Mouse (Mus musculus) midbrain, embryonic 13.5 days (tissue): ENCODE measurements around the gene Olfr1446. TPM values are rescaled to one million over a fixed set of nuclear protein-coding genes. Genes with fewer than 3 reads are reported as not detected.

Source experiments
- ATAC-seq: fragments of 200-750 bp; cut with Nextera tagmentation; 2 replicates; pipeline ENCODE4 v1.8.0; 2017; ENCODE audit warnings: mild to moderate bottlenecking, moderate TSS enrichment, moderate library complexity
- H3K27ac ChIP-seq: fragments of 300-500 bp; sonication (generic); 2 replicates; pipeline ENCODE4 v1.5.1; 2015; ENCODE audit warnings: inconsistent platforms, mild to moderate bottlenecking, moderate library complexity
- H3K27me3 ChIP-seq: fragments of 300-500 bp; sonication (generic); 2 replicates; pipeline ENCODE4 v1.6.1; 2015; ENCODE audit warnings: mild to moderate bottlenecking, inconsistent platforms
- H3K36me3 ChIP-seq: fragments of 300-500 bp; sonication (generic); 2 replicates; pipeline ENCODE4 v1.6.1; 2015; ENCODE audit warnings: mild to moderate bottlenecking, inconsistent platforms
- H3K4me1 ChIP-seq: fragments of 300-500 bp; sonication (generic); replicated peaks from 2 replicates; pipeline ENCODE4 v1.6.1; 2015; ENCODE audit warnings: inconsistent platforms
- H3K4me2 ChIP-seq: fragments of 300-500 bp; sonication (generic); replicated peaks from 2 replicates; pipeline ENCODE4 v1.6.1; 2015; ENCODE audit warnings: moderate library complexity, mild to moderate bottlenecking, inconsistent platforms
- H3K4me3 ChIP-seq: fragments of 300-500 bp; sonication (generic); replicated peaks from 2 replicates; pipeline ENCODE4 v1.5.1; 2015; ENCODE audit warnings: mild to moderate bottlenecking, inconsistent platforms
- H3K9ac ChIP-seq: fragments of 300-500 bp; sonication (generic); replicated peaks from 2 replicates; pipeline ENCODE4 v1.6.1; 2015; ENCODE audit warnings: mild to moderate bottlenecking, inconsistent platforms
- H3K9me3 ChIP-seq: fragments of 300-500 bp; sonication (generic); 2 replicates; pipeline ENCODE4 v1.6.1; 2016; ENCODE audit warnings: mild to moderate bottlenecking, inconsistent platforms
- WGBS: fragments of 180-500 bp; shearing (Covaris S2); methylation state at CpG from one replicate; pipeline ENCODE4 v1.1.7; 2015; 5-methylcytosine and 5-hydroxymethylcytosine counted together
- polyA plus RNA-seq: library from polyadenylated mRNA; unstranded; fragments of >200 nt; fragmentation: Nextera tagmentation; extraction: Ambion mirVana; gene quantifications from 2 replicates; pipeline ENCODE4 v1.2.1, GENCODE M21; 2015

The Olfr1446 gene
- polyA plus RNA-seq, result not detected in 2 replicates

GRCm38 (mm10) chr19:12893424-12893823 lies at the start of gene Olfr1446:
Olfr1446 (minus strand) TSS chr19:12893524.
- no peaks in the 10 kb centered on the region for H3K36me3 ChIP-seq
- WGBS, result 74% methylated on average over 1 of the region's 1 CpGs

GRCm38 (mm10) chr19:12930540-12930939 lies 37.2 kb upstream of the Olfr1446 start, which contains the start of gene Olfr1449:
Olfr1449 (plus strand) TSS chr19:12930840.
- no peak within 1 kb of the TSS for H3K27ac ChIP-seq
- no peak within 1 kb of the TSS for H3K4me2 ChIP-seq
- no peaks in the 10 kb centered on the region for H3K36me3 ChIP-seq
- no peaks in the 10 kb centered on the region for H3K4me1 ChIP-seq
- no peaks in the 10 kb centered on the region for H3K27me3 ChIP-seq
- ATAC-seq, result no peak
- H3K9ac ChIP-seq, result no peak within 1 kb of the TSS
- H3K9me3 ChIP-seq, result 0 out of 2 replicates have a peak, but pooled peaks cover 6% of the 10 kb centered on the region
- no peak within 1 kb of the TSS for H3K4me3 ChIP-seq

More at GRCm38 (mm10) chr19:12893424-12893823, at the start of gene Olfr1446:
- Histone ChIP-seq H3K4me2 (no peak within 1 kb of the TSS), H3K27ac (no peak within 1 kb of the TSS), H3K9me3 (peaks cover 5% of the 10 kb centered on the region; the same call in 1 of the 2 replicates), H3K4me1 (no peaks in the 10 kb centered on the region), H3K9ac (no peak within 1 kb of the TSS), H3K4me3 (no peak within 1 kb of the TSS), H3K27me3 (no peaks in the 10 kb centered on the region)
- no peak for ATAC-seq

- Histone ChIP-seq H3K9me3 (0 out of 2 replicates have a peak, but pooled peaks cover 6% of the 10 kb centered on the region), H3K4me1 (no peaks in the 10 kb centered on the region), H3K4me2 (no peak within 1 kb of the TSS), H3K4me3 (no peak within 1 kb of the TSS), H3K9ac (no peak within 1 kb of the TSS), H3K27ac (no peak within 1 kb of the TSS), H3K27me3 (no peaks in the 10 kb centered on the region), H3K36me3 (no peaks in the 10 kb centered on the region)
- ATAC-seq, result no peak
- 77% methylated on average over 1 of the region's 1 CpGs for WGBS
Observed at GRCm38 (mm10) chr19:12924319-12924718, 31.0 kb upstream of the Olfr1446 start, which contains the start of gene Olfr1448. Olfr1448 (minus strand) TSS chr19:12924419.

- Histone ChIP-seq H3K27me3 (no peaks in the 10 kb centered on the region), H3K9ac (no peak within 1 kb of the TSS), H3K4me1 (no peaks in the 10 kb centered on the region), H3K4me3 (no peak within 1 kb of the TSS), H3K27ac (no peak within 1 kb of the TSS), H3K9me3 (0 out of 2 replicates have a peak, but pooled peaks cover under 1% of the 10 kb centered on the region), H3K36me3 (no peaks in the 10 kb centered on the region), H3K4me2 (no peak within 1 kb of the TSS)
- whole genome bisulfite sequencing, result 98% methylated on average over 1 of the region's 1 CpGs
- no peak for ATAC-seq
Observed at GRCm38 (mm10) chr19:12903643-12904042, 10.3 kb upstream of the Olfr1446 start, which contains the start of gene Olfr1447. Olfr1447 (minus strand) TSS chr19:12903743.

- WGBS, result 85% methylated on average over 2 of the region's 2 CpGs
- no peaks in the 10 kb centered on the region for H3K4me1 ChIP-seq
- no peaks in the 10 kb centered on the region for H3K36me3 ChIP-seq
- no peak within 1 kb of the TSS for H3K27ac ChIP-seq
- no peak within 1 kb of the TSS for H3K4me2 ChIP-seq
- no peak within 1 kb of the TSS for H3K4me3 ChIP-seq
- no peaks in the 10 kb centered on the region for H3K27me3 ChIP-seq
- H3K9ac ChIP-seq, result no peak within 1 kb of the TSS
- no peak for ATAC-seq
- no peaks in the 10 kb centered on the region for H3K9me3 ChIP-seq
Observed at GRCm38 (mm10) chr19:12883555-12883954, 9.8 kb downstream of the Olfr1446 start, which contains the start of gene Olfr1445. Olfr1445 (plus strand) TSS chr19:12883855.

GRCm38 (mm10) chr19:12856983-12857382 lies 36.3 kb downstream of the Olfr1446 start, which contains the start of gene Olfr1444:
Olfr1444 (plus strand) TSS chr19:12857283.
- Histone ChIP-seq H3K9me3 (peaks cover under 1% of the 10 kb centered on the region; the same call in 1 of the 2 replicates), H3K27me3 (no peaks in the 10 kb centered on the region), H3K4me2 (no peak within 1 kb of the TSS), H3K27ac (no peak within 1 kb of the TSS), H3K36me3 (no peaks in the 10 kb centered on the region), H3K4me3 (no peak within 1 kb of the TSS), H3K9ac (no peak within 1 kb of the TSS), H3K4me1 (no peaks in the 10 kb centered on the region)
- WGBS, result 49% methylated on average over 1 of the region's 1 CpGs
- no peak for ATAC-seq

GRCm38 (mm10) chr19:12846382-12846781 lies 46.9 kb downstream of the Olfr1446 start, which contains the start of gene Gm5244:
Gm5244 (plus strand) TSS chr19:12846682.
- H3K27me3 ChIP-seq, result no peaks in the 10 kb centered on the region
- H3K4me3 ChIP-seq, result no peak within 1 kb of the TSS
- H3K4me1 ChIP-seq, result no peaks in the 10 kb centered on the region
- no peak for ATAC-seq
- no peak within 1 kb of the TSS for H3K9ac ChIP-seq
- H3K27ac ChIP-seq, result no peak within 1 kb of the TSS
- no peaks in the 10 kb centered on the region for H3K36me3 ChIP-seq
- H3K9me3 ChIP-seq, result peaks cover 2% of the 10 kb centered on the region
- no peak within 1 kb of the TSS for H3K4me2 ChIP-seq

GRCm38 (mm10) chr19:12838507-12838906 lies 54.8 kb downstream of the Olfr1446 start:
- H3K9me3 ChIP-seq, result no peaks in the 10 kb centered on the region
- no peak overlapping the region for H3K27ac ChIP-seq
- no peaks in the 10 kb centered on the region for H3K36me3 ChIP-seq
- no peaks in the 10 kb centered on the region for H3K27me3 ChIP-seq
- ATAC-seq, result no peak
- no peak overlapping the region for H3K9ac ChIP-seq
- H3K4me1 ChIP-seq, result no peaks in the 10 kb centered on the region
- H3K4me3 ChIP-seq, result no peak overlapping the region
- H3K4me2 ChIP-seq, result no peak overlapping the region
- 97% methylated on average over 1 of the region's 1 CpGs for WGBS

Other genes with a start within 250 kb of the Olfr1446 start
- gene Olfr1442, start 223.1 kb downstream of the Olfr1446 start, polyA plus RNA-seq, result not detected in 2 replicates
- not detected in 2 replicates for gene Olfr1443, start 215.4 kb downstream of the Olfr1446 start, polyA plus RNA-seq
- gene Keg1, start 197.7 kb downstream of the Olfr1446 start, polyA plus RNA-seq, result not detected in 2 replicates
- 2.0 and 3.1 TPM in 2 replicates for gene Cntf, start 127.9 kb downstream of the Olfr1446 start, polyA plus RNA-seq
- 15.9 and 17.1 TPM in 2 replicates for gene Zfp91, start 97.4 kb downstream of the Olfr1446 start, polyA plus RNA-seq
- gene Lpxn, start 97.3 kb downstream of the Olfr1446 start, polyA plus RNA-seq, result 0.89 and 1.3 TPM in 2 replicates
- gene Gm5244, start 46.8 kb downstream of the Olfr1446 start, polyA plus RNA-seq, result not detected in 2 replicates
- gene Olfr1444, start 36.2 kb downstream of the Olfr1446 start, polyA plus RNA-seq, result not detected in 2 replicates
- gene Olfr1445, start 9.7 kb downstream of the Olfr1446 start, polyA plus RNA-seq, result not detected in 2 replicates
- gene Olfr1447, start 10.2 kb upstream of the Olfr1446 start, polyA plus RNA-seq, result not detected in 2 replicates
- not detected in 2 replicates for gene Olfr1448, start 30.9 kb upstream of the Olfr1446 start, polyA plus RNA-seq
- not detected in 2 replicates for gene Olfr1449, start 37.3 kb upstream of the Olfr1446 start, polyA plus RNA-seq
- not detected in 2 replicates for gene Olfr1450, start 56.7 kb upstream of the Olfr1446 start, polyA plus RNA-seq
- gene Olfr1451, start 101.5 kb upstream of the Olfr1446 start, polyA plus RNA-seq, result not detected in 2 replicates
- not detected in 2 replicates for gene Olfr1453, start 134.8 kb upstream of the Olfr1446 start, polyA plus RNA-seq
- not detected in 2 replicates for gene Olfr1454, start 167.1 kb upstream of the Olfr1446 start, polyA plus RNA-seq
- gene Olfr1457, start 204.4 kb upstream of the Olfr1446 start, polyA plus RNA-seq, result not detected in 2 replicates
- gene Olfr1458, start 213.3 kb upstream of the Olfr1446 start, polyA plus RNA-seq, result not detected in 2 replicates